Mouse (Mus musculus) thymus, postnatal 0 days (tissue): ENCODE results near the gene Agrp. TPM values are rescaled to one million over a fixed set of nuclear protein-coding genes. Genes with fewer than 3 reads are reported as not detected.

Source experiments
- DNase-seq: peaks from one replicate; pipeline ENCODE4 v3.0.0-alpha.2; 2015; ENCODE audit warnings: low spot score
- microRNA counts: library from miRNA; unstranded; fragments of <30 nt; microRNA quantifications from one replicate; lab custom pipeline; 2015
- microRNA-seq: library from miRNA; unstranded; fragments of <30 nt; microRNA quantifications from one replicate; pipeline ENCODE4, GENCODE M21; 2016; ENCODE audit warnings: borderline number of aligned reads
- polyA plus RNA-seq: library from polyadenylated mRNA; unstranded; fragments of >200 nt; fragmentation: Nextera tagmentation; extraction: Ambion mirVana; gene quantifications from 2 replicates; pipeline ENCODE4 v1.2.1, GENCODE M21; 2015

The Agrp gene
- polyA plus RNA-seq, 1 experiment from 2014 or later: 1.2 TPM

- DNase-seq: no peak
Measured at GRCm38 (mm10) chr8:105521061-105521460, 116.1 kb downstream of the Agrp start.

GRCm38 (mm10) chr8:105520521-105520920, 116.7 kb downstream of the Agrp start:
- no peak for DNase-seq

- DNase-seq: no peak
Measured at GRCm38 (mm10) chr8:105519591-105519990, 117.6 kb downstream of the Agrp start.

GRCm38 (mm10) chr8:105518436-105519313, 118.5 kb downstream of the Agrp start, which contains the start of gene Hsd11b2:
Hsd11b2 (plus strand) TSS chr8:105518755.
- DNase-seq: peak; percentile 45

- DNase-seq: no peak
Measured at GRCm38 (mm10) chr8:105517346-105517745, 119.8 kb downstream of the Agrp start.

MicroRNAs within 50 kb of the gene (microRNA counts, 519-probe panel; counts per million panel counts)
- microRNA mmu-miR-1966 (lab: Ali Mortazavi, UCI): 473 counts per million, percentile 71 among the panel's probes with 10 or more counts

Small RNA genes within 50 kb of the gene (microRNA-seq; reads per million reads assigned to microRNA genes)
- not detected for gene Mir1966

Other genes with a start within 250 kb of the Agrp start
- gene Kctd19, start 223.9 kb downstream of the Agrp start, polyA plus RNA-seq: 0.04 and 0.31 TPM in 2 replicates
- gene Lrrc36, start 223.8 kb downstream of the Agrp start, polyA plus RNA-seq: 0.28 and 0.47 TPM in 2 replicates
- 31.9 and 42.4 TPM in 2 replicates for gene Tppp3, start 165.9 kb downstream of the Agrp start, polyA plus RNA-seq
- 5.8 and 6.9 TPM in 2 replicates for gene Zdhhc1, start 140.5 kb downstream of the Agrp start, polyA plus RNA-seq
- 0.26 and 0.28 TPM in 2 replicates for gene Hsd11b2, start 118.6 kb downstream of the Agrp start, polyA plus RNA-seq
- gene Atp6v0d1, start 71.3 kb downstream of the Agrp start, polyA plus RNA-seq: 97.3 and 105 TPM in 2 replicates
- 28.5 and 30.8 TPM in 2 replicates for gene Ripor1, start 32.1 kb downstream of the Agrp start, polyA plus RNA-seq
- gene Ctcf, start 825 bp downstream of the Agrp start, polyA plus RNA-seq: 213 and 255 TPM in 2 replicates
- gene Carmil2, start 48.9 kb upstream of the Agrp start, polyA plus RNA-seq: 53.7 and 63.6 TPM in 2 replicates
- 66.7 and 72.9 TPM in 2 replicates for gene Acd, start 63.7 kb upstream of the Agrp start, polyA plus RNA-seq
- gene Pard6a, start 63.8 kb upstream of the Agrp start, polyA plus RNA-seq: 20.5 and 22.4 TPM in 2 replicates
- gene 4933405L10Rik, start 70.3 kb upstream of the Agrp start, polyA plus RNA-seq: 0.12 TPM in 1 of 2 replicates, not detected in the other
- 28.7 and 29.4 TPM in 2 replicates for gene Enkd1, start 70.8 kb upstream of the Agrp start, polyA plus RNA-seq
- 9.0 and 11.3 TPM in 2 replicates for gene Gfod2, start 121.3 kb upstream of the Agrp start, polyA plus RNA-seq
- gene Ranbp10, start 190.0 kb upstream of the Agrp start, polyA plus RNA-seq: 8.4 and 9.9 TPM in 2 replicates
- gene Tsnaxip1, start 190.3 kb upstream of the Agrp start, polyA plus RNA-seq: 0.10 and 0.18 TPM in 2 replicates
- 25.1 and 28.2 TPM in 2 replicates for gene Cenpt, start 215.9 kb upstream of the Agrp start, polyA plus RNA-seq
- gene Thap11, start 217.7 kb upstream of the Agrp start, polyA plus RNA-seq: 55.4 and 56.2 TPM in 2 replicates
- gene Nutf2, start 223.2 kb upstream of the Agrp start, polyA plus RNA-seq: 169 and 192 TPM in 2 replicates
- 35.6 and 39.0 TPM in 2 replicates for gene Edc4, start 243.5 kb upstream of the Agrp start, polyA plus RNA-seq